Mouse (Mus musculus): Measurements from ENCODE around the gene Samd4b. TPM values are rescaled to one million over a fixed set of nuclear protein-coding genes. Genes with fewer than 3 reads are reported as not detected.

Gene Samd4b
- polyA plus RNA-seq, 1 experiment: 93.9 TPM

- WGBS: 24% methylated on average over 17 of the region's 17 CpGs
- DNase-seq: no peak
- TF ChIP-seq POLR2A (IDR thresholded peaks at IDR 0.05; ENCODE audit: borderline replicate concordance, extremely low read depth, low read depth, low read length) (peak; percentile 40; the same call in 1 of the 2 replicates), CTCF (IDR thresholded peaks at IDR 0.05; ENCODE audit: insufficient read depth, low read length) (no peak)
- H3K4me1 ChIP-seq (ENCODE audit: control insufficient read depth, insufficient read depth, low read length): peaks cover 23% of the 10 kb centered on the region
- H3K4me3 ChIP-seq (replicated peaks; ENCODE audit: extremely low read depth, low read depth, low read length): peak within 1 kb of the TSS; percentile 98
Observed at GRCm38 (mm10) chr7:28380237-28381016, 217.5 kb downstream of the Samd4b start, which contains the start of gene Zfp36. Gene Zfp36 (minus strand): TSS chr7:28380253.

- peak overlapping the region; percentile 98 for H3K4me3 ChIP-seq (replicated peaks; ENCODE audit: extremely low read depth, low read depth, low read length)
- DNase-seq: peak; percentile 98
- under 1% methylated on average over 53 of the region's 53 CpGs for WGBS
- TF ChIP-seq POLR2A (IDR thresholded peaks at IDR 0.05; ENCODE audit: borderline replicate concordance, extremely low read depth, low read depth, low read length): peak; percentile 100
- no peak for TF ChIP-seq CTCF (IDR thresholded peaks at IDR 0.05; ENCODE audit: insufficient read depth, low read length)
- H3K4me1 ChIP-seq (ENCODE audit: control insufficient read depth, insufficient read depth, low read length): peaks cover 23% of the 10 kb centered on the region
Observed at GRCm38 (mm10) chr7:28378769-28379651, 218.9 kb downstream of the Samd4b start.

- Histone ChIP-seq H3K4me1 (ENCODE audit: control insufficient read depth, insufficient read depth, low read length) (peaks cover 19% of the 10 kb centered on the region), H3K4me3 (replicated peaks; ENCODE audit: extremely low read depth, low read depth, low read length) (peak overlapping the region; percentile 98)
- 1% methylated on average over 32 of the region's 32 CpGs for WGBS
- TF ChIP-seq POLR2A (IDR thresholded peaks at IDR 0.05; ENCODE audit: borderline replicate concordance, extremely low read depth, low read depth, low read length) (peak; percentile 94), CTCF (IDR thresholded peaks at IDR 0.05; ENCODE audit: insufficient read depth, low read length) (no peak)
- peak; percentile 90 for DNase-seq
Observed at GRCm38 (mm10) chr7:28378066-28378690, 219.8 kb downstream of the Samd4b start.

GRCm38 (mm10) chr7:28377190-28378065, 220.5 kb downstream of the Samd4b start:
- 11% methylated on average over 18 of the region's 18 CpGs for WGBS
- TF ChIP-seq CTCF (IDR thresholded peaks at IDR 0.05; ENCODE audit: insufficient read depth, low read length): no peak
- peak; percentile 55 for TF ChIP-seq POLR2A (IDR thresholded peaks at IDR 0.05; ENCODE audit: borderline replicate concordance, extremely low read depth, low read depth, low read length)
- Histone ChIP-seq H3K4me1 (ENCODE audit: control insufficient read depth, insufficient read depth, low read length) (peaks cover 12% of the 10 kb centered on the region), H3K4me3 (replicated peaks; ENCODE audit: extremely low read depth, low read depth, low read length) (peak overlapping the region; percentile 98)
- peak; percentile 64 for DNase-seq

- peak; percentile 87 for DNase-seq
- WGBS: 3% methylated on average over 30 of the region's 30 CpGs
- Histone ChIP-seq H3K4me1 (ENCODE audit: control insufficient read depth, insufficient read depth, low read length) (peaks cover 9% of the 10 kb centered on the region), H3K4me3 (replicated peaks; ENCODE audit: extremely low read depth, low read depth, low read length) (peak overlapping the region; percentile 73)
- TF ChIP-seq CTCF (IDR thresholded peaks at IDR 0.05; ENCODE audit: insufficient read depth, low read length): no peak
- TF ChIP-seq POLR2A (IDR thresholded peaks at IDR 0.05; ENCODE audit: borderline replicate concordance, extremely low read depth, low read depth, low read length): peak; percentile 99
Observed at GRCm38 (mm10) chr7:28376011-28376771, 221.8 kb downstream of the Samd4b start.

GRCm38 (mm10) chr7:28375176-28375921, 222.6 kb downstream of the Samd4b start:
- Histone ChIP-seq H3K4me1 (ENCODE audit: control insufficient read depth, insufficient read depth, low read length) (peaks cover 10% of the 10 kb centered on the region), H3K4me3 (replicated peaks; ENCODE audit: extremely low read depth, low read depth, low read length) (peak overlapping the region; percentile 73)
- WGBS: under 1% methylated on average over 36 of the region's 36 CpGs
- TF ChIP-seq POLR2A (IDR thresholded peaks at IDR 0.05; ENCODE audit: borderline replicate concordance, extremely low read depth, low read depth, low read length) (peak; percentile 86; the same call in 1 of the 2 replicates), CTCF (IDR thresholded peaks at IDR 0.05; ENCODE audit: insufficient read depth, low read length) (no peak)
- peak; percentile 89 for DNase-seq

GRCm38 (mm10) chr7:28374647-28375046, 223.3 kb downstream of the Samd4b start:
- 53% methylated on average over 10 of the region's 10 CpGs for WGBS

More at GRCm38 (mm10) chr7:28374647-28375046, 223.3 kb downstream of the Samd4b start:
- Histone ChIP-seq H3K4me1 (ENCODE audit: control insufficient read depth, insufficient read depth, low read length) (peaks cover 7% of the 10 kb centered on the region; the same call in 1 of the 2 replicates), H3K4me3 (replicated peaks; ENCODE audit: extremely low read depth, low read depth, low read length) (no peak overlapping the region)
- DNase-seq: no peak
- TF ChIP-seq POLR2A (IDR thresholded peaks at IDR 0.05; ENCODE audit: borderline replicate concordance, extremely low read depth, low read depth, low read length) (peak; percentile 36; the same call in 1 of the 2 replicates), CTCF (IDR thresholded peaks at IDR 0.05; ENCODE audit: insufficient read depth, low read length) (no peak)

Measured in lung, adult 2 months (tissue).